Mouse (Mus musculus) forelimb bud, embryonic 11.5 days (tissue): ENCODE results near the gene Eci1.
"Not testable (repeated sequence)": the region's sequence is repeated elsewhere in the genome, so short reads cannot be mapped to it uniquely, and the experiment has no call there.

ENCODE experiments used
- DNase-seq: peaks from one replicate; pipeline ENCODE4 v3.0.0-alpha.2; 2012; ENCODE audit warnings: low read depth, low spot score

The Eci1 gene

DNA sequence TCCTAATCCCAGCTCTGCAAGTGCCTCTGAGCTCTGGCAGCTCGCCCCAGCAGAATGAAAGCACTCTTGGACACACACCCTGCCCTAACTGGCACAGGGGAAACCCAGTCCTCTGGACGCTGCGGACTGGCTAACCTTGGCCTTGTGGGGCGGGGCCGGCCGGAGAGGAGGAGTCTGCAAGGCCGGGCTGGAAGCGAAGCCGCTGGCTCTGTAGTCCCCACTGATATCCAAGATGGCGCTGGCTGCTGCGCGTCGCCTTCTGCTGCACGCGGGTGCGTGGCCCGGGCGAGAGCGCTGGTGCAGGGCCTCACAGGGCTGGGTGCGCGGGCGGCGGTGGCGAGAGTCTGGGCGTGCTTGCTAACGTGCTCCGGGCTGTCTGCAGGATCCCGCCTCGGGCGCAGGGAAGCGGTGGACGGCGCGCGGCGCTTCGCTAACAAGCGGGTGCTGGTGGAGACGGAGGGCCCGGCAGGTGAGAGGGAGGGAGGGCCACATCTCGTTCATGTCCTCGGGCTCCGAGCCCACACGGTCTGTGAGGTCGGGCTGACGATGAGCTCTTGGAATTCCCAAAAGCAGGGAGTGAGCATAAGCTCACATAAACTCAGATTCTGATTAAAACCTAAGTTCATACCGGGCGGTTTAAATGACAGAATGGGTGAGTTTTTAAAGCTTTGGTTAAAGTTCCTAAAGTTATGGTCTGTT, at the start of gene Eci1:
Gene Eci1 (plus strand): TSS at position 171 of the 699 bp plus-strand sequence.
- DNase-seq: peak; percentile 89

DNA sequence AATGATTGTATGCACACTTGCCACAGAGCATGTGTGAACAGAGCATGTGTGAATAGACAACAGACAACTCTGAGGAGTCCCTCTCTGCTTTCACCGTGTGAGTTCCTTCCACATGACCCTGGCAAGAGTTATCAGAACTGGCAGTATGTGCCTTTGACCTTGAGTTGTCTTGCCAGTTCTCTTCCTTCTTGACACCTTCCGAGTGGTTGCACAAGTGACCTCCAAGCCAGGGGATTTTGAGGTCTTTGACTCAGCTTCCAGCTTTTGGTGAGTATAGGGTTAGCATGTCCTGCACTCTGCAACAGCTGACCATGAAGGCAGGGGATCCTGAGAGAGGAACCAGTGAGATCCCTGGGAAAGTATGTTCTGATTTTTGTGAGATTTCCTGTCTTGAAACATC, 47.9 kb upstream of the Eci1 start:
- no peak for DNase-seq

DNA sequence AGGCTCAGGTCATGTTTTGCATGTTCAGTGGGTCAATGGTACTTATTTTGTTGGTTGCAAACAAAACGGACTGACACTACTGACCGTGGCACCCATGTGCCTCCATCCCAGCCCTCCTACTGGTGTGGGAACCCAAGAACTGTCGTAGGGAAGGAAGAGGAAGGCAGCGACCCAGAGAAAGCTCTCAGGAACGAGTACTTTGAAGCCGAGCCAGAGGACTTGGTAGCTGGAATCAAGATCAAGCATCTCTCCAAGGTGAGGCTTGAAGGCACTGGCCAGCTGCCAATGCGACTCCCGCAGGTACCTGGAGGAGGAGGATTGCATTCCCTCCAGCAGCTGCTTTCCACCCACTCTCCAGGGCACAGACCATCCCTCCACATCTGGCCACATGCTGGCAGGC, 42.7 kb upstream of the Eci1 start:
- no peak for DNase-seq

DNA sequence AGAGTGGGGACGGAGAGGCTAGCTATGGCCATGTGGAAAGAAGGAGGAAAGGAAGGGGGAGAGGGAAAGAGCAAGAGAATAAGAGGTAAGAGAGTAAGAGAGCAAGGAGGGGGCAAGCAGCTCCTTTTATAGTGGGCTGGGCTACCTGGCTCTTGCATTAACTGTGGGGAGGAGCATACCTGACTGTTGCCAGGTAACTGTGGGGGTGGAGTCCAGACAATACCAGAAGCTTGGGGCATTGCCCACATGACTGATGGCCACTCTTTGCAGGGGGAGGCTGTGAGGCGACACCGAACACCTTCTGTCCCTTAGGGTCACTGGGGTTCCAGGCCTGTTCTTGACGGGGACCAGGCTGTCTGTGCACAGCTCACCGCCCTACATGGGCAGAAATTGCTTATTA, 37.7 kb upstream of the Eci1 start:
- DNase-seq: no peak

DNA sequence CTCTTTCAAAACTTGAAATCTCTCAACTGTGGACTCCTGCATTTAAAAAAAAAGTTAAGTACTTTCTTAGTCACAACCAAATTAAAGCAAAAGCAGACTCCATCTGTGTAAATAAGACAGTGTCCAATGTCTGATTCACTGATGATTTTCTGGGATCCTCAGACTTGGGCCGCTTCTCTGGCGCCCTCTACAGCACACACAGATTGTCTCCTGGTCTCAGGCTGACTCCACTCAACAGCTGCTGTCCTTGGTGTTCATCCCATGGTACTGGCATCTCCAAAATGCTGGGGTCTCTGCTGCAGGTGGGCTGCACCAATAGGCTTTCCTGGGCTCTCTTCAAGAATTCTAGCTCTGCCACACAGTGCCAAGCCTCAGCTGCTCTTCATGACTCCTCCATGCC, 36.6 kb upstream of the Eci1 start:
- peak; percentile 30 for DNase-seq

DNA sequence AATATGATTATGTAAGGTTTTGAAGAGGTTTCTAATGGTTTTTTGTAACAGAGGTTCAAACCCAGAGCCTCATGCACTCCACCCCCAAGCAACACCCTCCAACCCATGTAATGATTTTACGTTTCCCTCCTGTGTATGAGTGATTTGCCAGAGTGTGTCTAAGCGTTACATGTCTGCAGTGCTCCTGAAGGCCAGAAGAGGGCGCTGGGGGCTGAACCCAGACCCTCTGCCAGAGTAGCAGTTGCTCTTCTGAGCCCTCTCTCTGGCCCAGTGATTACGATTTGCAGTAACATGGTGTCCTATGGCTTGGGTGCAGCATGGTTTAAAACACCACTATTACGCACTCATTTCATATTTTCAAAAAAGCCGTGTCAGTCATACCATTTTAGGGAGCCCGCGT, 35.3 kb upstream of the Eci1 start:
- DNase-seq: no peak

DNA sequence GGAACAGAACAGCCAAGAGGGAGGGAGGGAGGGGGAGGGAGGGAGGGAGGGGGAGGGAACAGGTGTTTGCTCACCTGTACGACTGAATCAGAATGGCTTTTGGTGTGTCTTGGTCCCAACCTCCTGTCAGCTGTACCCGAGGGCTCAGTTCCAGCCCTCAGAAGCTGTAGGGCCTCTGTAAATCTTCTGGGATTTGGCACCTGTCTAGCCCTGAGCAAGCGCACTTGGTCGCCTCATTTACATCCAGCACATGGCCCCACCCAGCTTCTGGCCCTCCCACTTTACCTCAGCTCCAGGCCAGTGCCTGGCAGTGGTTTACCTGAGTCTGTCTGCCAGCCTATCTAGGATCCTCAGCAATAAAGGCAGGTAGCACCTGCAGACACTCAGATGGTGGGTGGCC, 32.9 kb upstream of the Eci1 start:
- no peak for DNase-seq

DNA sequence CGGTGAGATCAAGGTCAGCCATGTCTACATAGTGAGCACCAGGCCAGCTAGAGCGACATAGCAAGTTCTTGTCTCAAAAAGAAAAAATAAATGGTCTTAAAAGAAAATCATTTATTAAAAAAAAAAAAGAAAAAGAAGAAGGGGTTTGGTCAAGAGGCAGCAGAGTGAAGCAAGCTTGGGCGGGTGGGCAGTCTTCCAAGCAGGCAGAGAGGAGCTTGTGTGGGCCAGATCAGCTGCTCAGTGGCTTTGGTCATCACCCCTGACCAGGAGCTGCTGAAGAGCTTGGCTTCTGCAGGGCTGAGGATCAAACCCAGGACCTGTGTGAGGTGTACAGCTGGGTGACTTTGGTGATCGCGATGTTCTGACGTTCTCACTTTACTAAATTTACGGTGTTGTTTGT, 32.0 kb upstream of the Eci1 start:
- DNase-seq: no peak

DNA sequence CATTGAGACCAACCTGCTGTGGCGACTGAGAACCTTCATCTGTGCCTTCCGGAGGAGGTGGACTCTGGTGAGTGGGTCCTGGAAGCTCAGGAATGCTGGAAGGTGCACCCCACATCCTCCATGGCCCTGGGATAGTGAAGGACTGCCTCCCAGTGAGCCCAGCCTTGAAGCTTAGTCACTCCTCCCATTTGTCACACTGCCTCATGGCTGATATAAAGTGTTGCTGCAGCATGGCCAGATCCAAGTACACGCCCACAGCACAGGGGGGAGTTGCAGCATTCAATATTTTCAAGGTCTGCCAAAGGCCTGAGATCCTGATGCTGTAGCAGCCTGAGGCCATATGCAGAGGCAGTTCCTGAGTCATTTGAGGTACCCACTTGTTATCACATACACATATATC, 24.1 kb upstream of the Eci1 start:
- DNase-seq: no peak

DNA sequence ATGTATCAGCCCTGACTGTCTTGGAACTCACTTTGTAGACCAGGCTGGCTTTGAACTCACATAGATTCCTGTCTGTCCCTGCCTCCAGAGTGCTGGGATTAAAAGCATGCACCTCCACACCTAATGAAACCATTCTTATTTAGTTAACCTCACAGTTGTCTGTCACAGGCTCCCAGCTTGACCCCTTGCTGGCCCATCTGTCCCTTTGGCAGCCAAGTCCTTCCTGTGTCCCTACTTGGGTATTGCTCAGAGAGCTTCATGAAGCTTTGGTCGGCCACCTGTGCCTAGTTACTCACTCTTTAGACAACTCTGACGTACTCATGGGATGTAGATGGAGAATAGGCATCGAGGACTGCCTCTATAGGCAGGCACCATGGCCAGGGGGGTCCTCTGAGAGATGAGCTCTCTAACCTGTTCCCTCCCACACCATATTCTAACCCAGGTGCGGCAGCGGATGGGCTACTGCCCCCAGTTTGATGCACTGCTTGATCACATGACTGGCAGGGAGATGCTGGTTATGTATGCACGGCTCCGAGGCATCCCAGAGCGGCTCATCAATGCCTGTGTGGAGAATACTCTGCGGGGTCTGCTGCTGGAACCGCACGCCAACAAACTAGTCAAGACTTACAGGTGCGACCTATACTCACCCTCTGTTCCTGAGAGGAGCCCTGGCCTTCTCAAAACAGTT, 19.2 kb upstream of the Eci1 start:
- no peak for DNase-seq

DNA sequence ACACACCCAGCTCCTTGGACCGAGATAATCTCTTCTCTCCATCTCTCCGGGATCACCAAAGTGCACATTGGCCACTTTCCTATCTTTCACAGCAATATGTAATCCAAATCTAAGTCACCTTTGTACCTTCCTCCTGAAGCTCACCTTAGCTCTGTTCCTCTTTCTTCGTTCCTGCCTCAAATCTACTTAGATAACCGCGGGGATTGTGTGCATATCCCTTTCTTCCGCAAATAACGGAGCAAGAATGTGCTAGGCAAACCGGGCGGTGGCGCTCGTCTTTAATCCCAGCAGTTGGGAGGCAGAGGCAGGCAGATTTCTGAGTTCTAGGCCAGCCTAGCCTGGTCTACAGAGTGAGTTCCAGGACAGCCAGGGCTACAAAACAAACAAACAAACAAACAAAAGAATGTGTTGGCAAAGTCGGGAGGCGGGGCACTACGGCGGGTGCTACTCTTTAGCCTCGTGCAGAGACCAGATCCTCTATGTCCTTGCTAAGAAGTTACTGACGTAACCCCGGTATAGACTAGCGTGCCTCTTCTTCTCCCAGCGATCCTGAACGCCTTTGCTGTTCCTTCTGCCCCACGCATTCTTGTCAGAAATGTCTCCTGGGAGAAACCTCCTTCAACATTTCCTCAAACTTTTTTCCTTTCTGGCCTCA, 12.8 kb upstream of the Eci1 start:
- no peak for DNase-seq

DNA sequence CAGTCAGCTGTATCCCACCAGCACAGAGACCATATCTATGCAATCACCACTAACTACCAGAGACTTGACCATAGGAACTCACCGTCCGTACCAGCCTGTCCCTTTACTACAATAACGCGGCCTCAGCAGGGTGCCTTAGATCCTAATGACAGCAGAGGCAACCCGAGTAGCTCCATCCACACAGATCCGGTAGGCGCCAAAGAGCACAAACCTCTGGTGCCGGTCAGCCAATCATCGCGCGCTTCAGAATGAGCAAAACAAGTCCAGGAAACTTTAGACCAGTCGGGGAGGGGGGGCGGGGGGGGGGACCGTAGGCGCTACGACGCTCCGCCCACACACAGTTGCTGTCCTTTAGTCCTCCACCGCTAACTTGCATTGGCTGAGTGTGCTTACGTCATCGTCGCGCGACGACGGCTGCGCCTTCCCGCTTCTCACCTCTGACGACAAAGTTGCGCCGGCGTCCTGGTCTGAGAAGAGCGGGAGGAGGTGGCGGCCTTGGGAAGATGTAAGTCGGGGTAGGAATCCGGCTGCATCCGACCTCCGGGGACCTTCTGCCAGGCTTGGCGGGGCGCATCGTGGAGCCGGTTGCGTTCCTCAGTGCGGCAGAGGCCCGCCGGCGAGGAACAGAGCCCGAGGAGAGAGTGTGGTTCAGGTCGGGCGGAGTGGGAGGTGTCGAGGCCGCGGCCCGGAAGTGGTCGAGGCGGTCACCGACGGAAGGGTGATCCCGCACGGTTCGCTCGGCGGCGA, 12.0 kb upstream of the Eci1 start, which contains the start of gene Rnps1:
Gene Rnps1 (plus strand): TSS at position 336 of the 747 bp plus-strand sequence.
- peak; percentile 100 for DNase-seq

DNA sequence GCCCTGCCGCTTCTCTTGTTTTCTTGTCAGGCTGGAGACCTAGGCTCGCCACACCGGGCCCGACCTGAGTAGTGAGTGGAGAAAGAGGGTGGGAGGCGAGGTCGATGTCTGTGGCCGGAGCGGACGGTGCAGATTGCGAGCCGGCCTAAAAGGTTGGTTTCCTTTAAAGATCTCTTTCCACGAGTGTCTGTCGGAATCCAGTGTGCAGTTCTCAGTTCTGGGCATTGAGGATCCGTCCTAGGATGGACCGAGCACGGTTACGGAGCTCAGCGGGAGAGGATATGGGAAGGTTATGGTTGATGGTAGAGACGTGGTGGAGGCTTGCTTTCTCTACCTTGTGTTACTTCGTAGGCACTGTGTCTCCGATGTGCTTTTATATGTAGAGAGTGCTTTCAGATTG, 11.4 kb upstream of the Eci1 start:
- no peak for DNase-seq

DNA sequence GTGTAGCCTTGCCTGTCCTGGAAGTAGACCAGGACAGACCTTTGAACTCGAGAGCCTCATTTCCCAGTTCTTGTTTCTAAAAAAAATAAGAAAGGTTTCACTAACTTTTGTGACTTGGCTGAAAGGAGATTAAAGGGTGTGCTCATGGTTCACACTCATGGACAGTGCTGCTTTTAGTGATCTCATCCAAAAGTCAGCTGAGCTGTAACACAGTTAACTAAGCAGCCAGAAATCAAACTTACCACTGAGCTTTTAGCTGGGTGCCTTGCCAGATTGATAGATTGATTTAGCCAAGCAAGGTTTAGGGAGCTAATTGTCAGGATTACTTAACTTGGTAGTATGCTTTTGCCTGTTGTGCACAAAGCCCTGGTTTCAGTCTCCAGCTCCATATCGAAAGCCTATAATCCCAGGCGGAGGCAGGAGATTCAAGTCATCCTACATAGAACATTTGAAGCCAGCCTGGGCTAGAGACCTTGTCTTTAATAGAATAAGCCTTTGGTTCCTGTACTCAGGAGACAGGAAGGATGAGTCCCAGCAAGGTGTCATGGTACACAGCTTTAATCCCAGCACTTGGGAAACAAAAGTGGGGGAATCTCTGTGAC, 10.3 kb upstream of the Eci1 start:
- no peak for DNase-seq

DNA sequence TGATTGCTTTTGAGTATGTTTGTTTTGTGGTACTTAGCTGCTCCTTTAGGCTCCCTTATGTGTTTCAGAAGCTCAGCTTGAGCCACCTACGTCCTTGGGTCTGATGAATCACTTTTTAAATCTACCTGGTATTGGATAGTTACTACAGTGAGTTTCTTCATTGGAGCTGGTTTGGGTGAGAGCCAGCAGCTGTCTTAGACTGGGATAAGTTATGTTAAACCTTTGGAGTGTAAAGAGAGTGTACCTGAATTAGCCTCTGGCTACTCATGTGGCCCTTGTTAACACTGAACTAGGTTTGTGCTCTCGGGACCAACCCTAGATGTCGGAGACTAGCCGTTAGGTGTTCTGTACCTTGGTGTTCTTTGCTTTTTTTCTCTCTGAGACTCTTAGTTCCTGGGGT, 3.3 kb upstream of the Eci1 start:
- DNase-seq: no peak

DNA sequence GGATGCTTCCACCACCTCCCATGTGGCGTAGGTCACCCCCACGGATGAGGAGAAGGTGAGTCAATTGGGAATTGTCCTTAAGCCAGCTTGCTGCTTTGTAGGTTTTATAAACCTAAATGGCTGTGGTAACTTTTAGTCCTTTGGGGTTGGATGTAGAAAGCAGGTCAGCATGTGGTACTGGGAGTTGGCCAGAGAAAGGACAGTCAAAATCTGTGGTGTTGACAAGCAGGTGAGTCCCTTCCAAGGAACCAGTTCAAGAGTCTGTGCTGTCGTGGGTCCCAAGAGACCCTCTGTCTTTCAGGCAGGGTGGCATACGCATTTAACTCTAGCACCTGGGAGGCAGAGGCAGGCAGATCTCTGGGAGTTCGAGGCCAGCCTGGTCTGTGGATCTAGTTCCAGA, 2.0 kb upstream of the Eci1 start:
- DNase-seq: no peak

DNA sequence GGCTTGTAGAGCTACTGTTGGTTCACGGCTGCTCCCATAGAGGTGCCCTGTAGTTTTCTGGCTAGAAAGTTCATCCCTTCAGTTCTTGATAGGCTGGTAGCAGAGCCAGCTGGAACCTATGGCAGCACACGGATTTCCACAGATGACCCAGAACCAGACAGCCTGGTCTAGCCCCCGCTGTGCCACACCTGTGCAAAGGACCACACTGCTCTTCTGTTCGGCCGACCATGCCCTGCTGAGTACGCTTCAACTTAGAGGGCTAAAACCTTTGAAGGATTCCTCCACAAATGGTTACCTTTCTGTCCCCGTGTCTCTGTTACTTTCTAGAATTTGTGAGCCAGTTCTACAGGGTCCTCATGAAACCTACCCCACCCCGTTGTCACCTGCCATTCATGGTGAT, 1.1 kb upstream of the Eci1 start:
- DNase-seq: not testable (repeated sequence)

DNA sequence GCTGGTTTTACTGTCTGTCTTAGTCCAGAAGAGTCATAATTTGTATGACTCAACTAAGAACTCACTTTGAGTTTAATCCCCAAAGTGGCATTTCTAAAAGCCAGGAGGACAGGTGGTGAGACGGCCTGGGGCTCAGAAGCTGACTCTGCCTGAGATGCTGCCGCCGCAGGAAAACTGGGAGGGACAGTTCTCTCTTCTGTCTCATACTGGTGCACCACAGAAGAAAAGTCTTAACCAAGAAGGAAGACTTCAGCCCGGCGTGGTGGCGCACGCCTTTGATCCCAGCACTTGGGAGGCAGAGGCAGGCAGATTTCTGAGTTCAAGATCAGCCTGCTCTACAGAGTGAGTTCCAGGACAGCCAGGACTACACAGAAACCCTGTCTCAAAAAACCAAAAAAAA, 536 bp upstream of the Eci1 start:
- no peak for DNase-seq

DNA sequence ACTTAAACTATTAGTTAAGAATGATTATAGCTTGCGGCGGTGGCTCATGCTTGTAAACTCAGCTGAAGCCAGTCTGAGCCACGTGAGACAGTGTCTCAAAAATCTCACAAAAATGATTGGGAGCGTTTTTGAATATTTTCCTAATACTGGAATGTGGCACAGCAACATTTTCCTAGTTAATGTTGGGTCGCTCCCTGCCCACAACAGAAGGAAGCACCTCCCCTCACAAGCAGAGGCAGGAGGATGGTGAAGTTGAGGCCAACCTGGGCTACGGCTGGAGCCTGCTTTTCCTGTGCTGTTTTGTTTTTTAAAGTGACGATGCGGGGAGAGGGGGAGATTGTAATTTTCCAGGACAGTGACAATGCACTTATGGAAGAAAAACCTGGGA, 723 bp downstream of the Eci1 start:
- peak; percentile 8 for DNase-seq

DNA sequence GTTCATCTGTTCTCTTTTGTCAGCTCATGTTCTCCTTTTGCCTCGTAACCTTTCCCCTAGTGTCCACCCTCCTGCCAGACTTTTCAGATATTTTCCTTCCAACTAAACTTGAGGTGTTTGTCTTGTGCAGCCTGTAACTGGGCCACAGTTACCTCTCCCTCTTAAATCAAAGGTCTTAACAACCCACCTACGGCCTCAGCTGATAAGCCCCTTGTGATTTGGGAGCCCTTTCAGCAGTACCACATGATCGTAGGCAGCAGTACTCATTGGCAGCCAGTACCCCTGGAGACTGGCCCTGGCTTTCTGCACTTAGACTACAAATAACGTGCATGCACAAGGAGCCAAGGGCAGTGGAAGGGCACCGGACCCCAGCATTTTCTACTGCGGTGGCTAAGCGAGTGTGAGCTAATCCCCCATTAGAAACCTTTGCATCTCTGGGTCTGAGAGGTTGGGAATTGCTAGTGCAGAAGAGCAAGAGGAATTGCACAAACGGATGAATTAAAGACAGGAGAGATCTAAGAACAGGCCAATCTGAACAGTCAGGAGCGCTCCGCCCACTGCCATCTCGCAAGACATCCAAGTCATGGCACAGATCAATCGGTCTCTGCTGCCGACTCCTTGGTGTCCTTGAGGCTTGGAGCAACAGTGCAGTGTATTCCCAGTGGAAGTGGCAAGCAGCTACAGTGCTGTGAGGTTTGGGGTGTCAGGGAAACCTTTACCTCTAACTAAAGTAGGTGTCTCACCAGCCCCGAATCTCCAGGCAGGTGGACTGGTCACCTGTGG, 3.0 kb downstream of the Eci1 start:
- no peak for DNase-seq

DNA sequence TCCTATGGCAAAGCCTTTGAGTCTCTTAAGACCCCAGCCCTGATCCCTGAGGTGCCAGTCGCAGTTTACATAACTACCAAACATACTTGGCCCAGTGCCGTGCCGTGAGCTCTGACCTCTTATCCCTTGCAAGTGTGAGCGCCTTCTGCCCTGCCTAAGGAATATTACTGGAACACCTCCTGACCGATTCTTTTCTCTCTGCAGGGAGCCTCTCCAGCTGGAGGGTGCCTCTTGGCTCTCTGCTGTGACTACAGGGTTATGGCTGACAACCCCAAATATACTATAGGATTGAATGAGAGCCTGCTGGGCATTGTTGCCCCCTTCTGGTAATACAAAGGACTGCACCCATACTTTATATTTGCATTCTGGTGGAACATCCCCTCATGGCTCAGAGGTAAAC, 10.6 kb downstream of the Eci1 start:
- DNase-seq: peak; percentile 49
